Mouse (Mus musculus): ENCODE data around the gene Ankrd17. TPM values are rescaled to one million over a fixed set of nuclear protein-coding genes. Genes with fewer than 3 reads are reported as not detected.

Ankrd17 gene
- polyA plus RNA-seq (2012; rRNA removed), result 46.8 and 47.1 TPM in 2 replicates

DNA sequence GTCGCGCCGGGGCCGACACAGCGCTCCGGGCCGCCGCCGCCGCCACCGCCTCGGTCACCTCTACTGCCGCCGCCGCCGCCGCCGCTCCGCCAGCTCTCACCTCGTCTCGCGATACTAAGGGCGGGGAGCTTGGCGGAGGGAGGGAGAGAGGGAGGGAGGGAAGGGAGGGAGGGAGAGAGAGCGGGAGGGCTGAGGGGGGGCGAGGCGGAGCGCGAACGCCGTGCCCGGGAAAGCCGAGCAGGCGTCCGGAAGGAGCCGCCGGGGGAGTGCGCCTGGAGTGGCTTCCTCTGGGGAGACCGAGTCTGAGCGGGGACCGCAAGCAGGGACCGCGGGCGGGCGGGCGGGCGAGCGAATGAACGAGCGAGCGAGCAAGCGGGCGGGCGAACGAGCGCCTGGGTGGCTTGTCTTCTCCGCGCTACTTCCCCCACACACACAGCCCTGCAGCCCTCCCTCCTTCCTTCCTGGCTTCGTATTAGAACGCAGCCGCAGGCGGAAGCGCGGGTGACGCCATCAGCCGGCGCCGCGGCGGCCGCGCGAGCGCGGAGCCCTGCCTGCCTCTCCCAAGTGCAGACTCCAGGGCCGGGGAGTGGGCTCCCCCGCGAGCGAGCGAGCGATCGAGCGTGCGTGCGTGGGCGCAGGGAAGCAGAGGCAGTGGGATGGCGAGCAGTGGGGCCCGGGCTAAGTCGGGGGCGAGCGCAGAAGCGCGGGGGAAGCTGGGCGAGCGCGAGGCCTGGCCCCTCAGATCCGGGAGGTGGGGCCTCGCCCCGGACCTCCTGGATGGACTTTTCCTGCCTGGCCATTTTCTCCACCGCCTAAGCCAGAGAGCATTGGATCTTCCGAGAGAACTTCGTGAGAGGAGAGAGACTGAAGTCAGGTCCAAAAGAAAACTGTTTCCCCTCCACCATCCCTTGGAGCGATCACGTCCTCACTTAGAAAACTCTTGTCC lies at the start of gene Ankrd17:
Gene Ankrd17 (minus strand): TSS at position 457 of the 946 bp plus-strand sequence.
- peak within 1 kb of the TSS; percentile 87 for H3K4me3 ChIP-seq (ENCODE audit: control insufficient read depth, insufficient read depth, low read length)
- H3K27me3 ChIP-seq (ENCODE audit: control insufficient read depth, insufficient read depth, low read length), result no peaks in the 10 kb centered on the region
- 0 out of 2 replicates have a peak, but pooled peaks have one; percentile 16 for TF ChIP-seq CTCF (IDR thresholded peaks at IDR 0.05; ENCODE audit: borderline replicate concordance, control insufficient read depth, extremely low read depth, insufficient read depth, low read length, poor library complexity)
- TF ChIP-seq POLR2A (IDR thresholded peaks at IDR 0.05; ENCODE audit: control insufficient read depth, extremely low read depth, insufficient read depth, low read length, poor library complexity), result peak; percentile 79
- WGBS, result under 1% methylated on average over 86 of the region's 104 CpGs
- H3K27ac ChIP-seq (ENCODE audit: control insufficient read depth, insufficient read depth, low read length), result peak within 1 kb of the TSS; percentile 78
- no peaks in the 10 kb centered on the region for H3K4me1 ChIP-seq (replicated peaks; ENCODE audit: control insufficient read depth, insufficient read depth, low read length)
- no peaks in the 10 kb centered on the region for H3K36me3 ChIP-seq (ENCODE audit: control insufficient read depth, insufficient read depth, low read length)
- DNase-seq, result peak; percentile 90

DNA sequence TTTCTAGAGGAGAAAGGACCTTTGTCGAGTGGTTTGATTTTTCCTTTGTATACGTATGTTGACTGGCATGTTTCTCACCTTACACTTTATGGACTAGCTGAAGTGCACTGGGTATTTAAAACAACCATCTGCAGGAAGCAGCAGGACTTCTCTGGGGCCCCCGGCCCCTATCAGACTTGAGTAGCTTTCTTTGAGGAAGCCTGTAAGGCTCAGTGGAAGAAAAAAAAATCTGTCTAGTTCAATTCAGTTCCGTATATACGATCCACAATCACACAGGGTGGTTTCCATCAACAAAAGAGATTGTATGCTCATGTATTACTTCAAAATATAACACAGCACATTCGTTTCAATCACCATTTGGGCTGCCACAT lies 48.5 kb upstream of the Ankrd17 start:
- Histone ChIP-seq H3K27me3 (ENCODE audit: control insufficient read depth, insufficient read depth, low read length) (no peaks in the 10 kb centered on the region), H3K4me3 (ENCODE audit: control insufficient read depth, insufficient read depth, low read length) (no peak overlapping the region), H3K27ac (ENCODE audit: control insufficient read depth, insufficient read depth, low read length) (no peak overlapping the region), H3K4me1 (replicated peaks; ENCODE audit: control insufficient read depth, insufficient read depth, low read length) (no peaks in the 10 kb centered on the region), H3K36me3 (ENCODE audit: control insufficient read depth, insufficient read depth, low read length) (no peaks in the 10 kb centered on the region)
- no peak for TF ChIP-seq POLR2A (IDR thresholded peaks at IDR 0.05; ENCODE audit: control insufficient read depth, extremely low read depth, insufficient read depth, low read length, poor library complexity)
- TF ChIP-seq CTCF (IDR thresholded peaks at IDR 0.05; ENCODE audit: borderline replicate concordance, control insufficient read depth, extremely low read depth, insufficient read depth, low read length, poor library complexity), result no peak
- WGBS, result 15% methylated on average over 6 of the region's 6 CpGs
- DNase-seq, result no peak

DNA sequence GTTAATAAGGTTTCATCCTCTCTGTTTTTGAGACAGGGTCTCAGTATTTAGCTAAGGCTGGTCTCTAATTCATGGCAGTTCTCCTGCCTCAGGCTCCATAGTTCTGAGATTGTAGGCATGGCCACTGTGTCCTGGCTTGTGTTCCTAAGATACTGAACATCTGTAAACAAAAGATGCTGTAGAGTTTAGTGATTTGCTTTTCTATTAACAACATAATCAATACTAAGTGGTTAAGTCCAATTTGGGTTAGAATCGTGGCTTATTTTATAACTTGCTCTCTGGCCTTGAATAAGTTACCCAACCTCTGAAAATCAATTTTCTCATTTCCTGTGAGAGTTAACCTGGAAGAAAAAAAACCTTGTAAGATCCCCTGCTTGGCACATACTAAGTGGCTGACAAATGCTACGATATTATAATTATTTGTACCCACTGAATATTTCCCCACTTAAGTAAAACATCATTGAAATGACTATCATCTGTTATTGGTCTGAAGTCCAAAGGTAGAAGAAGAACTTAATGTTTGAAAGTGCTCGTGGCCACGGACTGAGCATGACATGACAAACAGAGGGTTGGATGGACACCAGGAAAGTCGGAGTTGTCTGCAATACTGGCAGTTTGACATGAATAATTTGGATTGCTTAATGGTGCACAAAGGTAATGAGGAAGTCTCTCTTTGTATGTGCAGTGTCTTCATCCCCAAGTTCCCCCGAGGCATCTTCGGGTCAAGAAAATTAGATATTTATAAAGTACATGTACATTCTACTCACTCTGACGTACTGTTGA lies 48.0 kb upstream of the Ankrd17 start:
- no peaks in the 10 kb centered on the region for H3K27me3 ChIP-seq (ENCODE audit: control insufficient read depth, insufficient read depth, low read length)
- no peak for DNase-seq
- H3K27ac ChIP-seq (ENCODE audit: control insufficient read depth, insufficient read depth, low read length), result no peak overlapping the region
- H3K4me1 ChIP-seq (replicated peaks; ENCODE audit: control insufficient read depth, insufficient read depth, low read length), result no peaks in the 10 kb centered on the region
- no peaks in the 10 kb centered on the region for H3K36me3 ChIP-seq (ENCODE audit: control insufficient read depth, insufficient read depth, low read length)
- WGBS, result 56% methylated on average over 8 of the region's 8 CpGs
- TF ChIP-seq POLR2A (IDR thresholded peaks at IDR 0.05; ENCODE audit: control insufficient read depth, extremely low read depth, insufficient read depth, low read length, poor library complexity) (no peak), CTCF (IDR thresholded peaks at IDR 0.05; ENCODE audit: borderline replicate concordance, control insufficient read depth, extremely low read depth, insufficient read depth, low read length, poor library complexity) (no peak)
- H3K4me3 ChIP-seq (ENCODE audit: control insufficient read depth, insufficient read depth, low read length), result no peak overlapping the region

DNA sequence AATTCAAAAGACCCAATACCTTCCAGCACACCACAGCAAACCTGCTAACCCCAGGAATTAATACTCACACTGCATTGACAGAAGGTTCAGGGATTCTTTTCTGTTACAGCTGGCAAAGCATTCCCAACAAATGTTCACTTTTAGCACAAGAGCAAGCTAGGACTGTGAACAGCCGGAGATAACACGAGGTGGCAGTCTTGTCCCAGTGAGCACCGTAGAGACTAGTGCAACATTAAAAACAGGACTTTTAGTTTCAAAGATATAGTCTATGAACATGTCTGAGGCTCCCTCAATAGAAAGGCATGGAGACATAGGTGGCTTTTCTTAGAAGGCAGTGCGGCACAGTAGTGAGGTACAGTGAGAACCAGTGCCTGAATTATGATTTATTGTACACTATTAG lies 38.8 kb upstream of the Ankrd17 start:
- 87% methylated on average over 4 of the region's 4 CpGs for WGBS
- Histone ChIP-seq H3K27me3 (ENCODE audit: control insufficient read depth, insufficient read depth, low read length) (no peaks in the 10 kb centered on the region), H3K27ac (ENCODE audit: control insufficient read depth, insufficient read depth, low read length) (no peak overlapping the region), H3K4me1 (replicated peaks; ENCODE audit: control insufficient read depth, insufficient read depth, low read length) (peaks cover 6% of the 10 kb centered on the region; the same call in 1 of the 2 replicates), H3K36me3 (ENCODE audit: control insufficient read depth, insufficient read depth, low read length) (no peaks in the 10 kb centered on the region), H3K4me3 (ENCODE audit: control insufficient read depth, insufficient read depth, low read length) (no peak overlapping the region)
- no peak for DNase-seq
- TF ChIP-seq CTCF (IDR thresholded peaks at IDR 0.05; ENCODE audit: borderline replicate concordance, control insufficient read depth, extremely low read depth, insufficient read depth, low read length, poor library complexity) (no peak), POLR2A (IDR thresholded peaks at IDR 0.05; ENCODE audit: control insufficient read depth, extremely low read depth, insufficient read depth, low read length, poor library complexity) (no peak)

DNA sequence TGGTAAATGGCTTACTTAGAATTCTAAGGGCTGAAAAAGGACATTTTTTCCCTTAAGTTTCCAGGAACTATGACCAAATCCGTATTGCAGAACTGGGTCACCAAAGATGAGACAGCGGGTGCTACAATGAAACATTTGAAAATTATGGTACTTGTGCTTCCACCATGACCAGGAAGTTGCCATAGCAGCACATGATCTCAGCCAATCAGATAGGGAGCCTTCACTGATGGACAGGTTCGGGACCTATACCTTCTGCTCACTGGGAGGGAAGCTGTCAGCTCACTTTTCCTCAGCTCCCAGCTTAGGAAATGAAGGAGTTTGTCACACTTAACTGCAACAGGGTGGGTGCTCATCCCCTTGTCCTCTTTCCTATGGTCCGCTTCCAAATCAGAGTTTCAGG lies 30.4 kb upstream of the Ankrd17 start:
- TF ChIP-seq CTCF (IDR thresholded peaks at IDR 0.05; ENCODE audit: borderline replicate concordance, control insufficient read depth, extremely low read depth, insufficient read depth, low read length, poor library complexity), result no peak
- no peak for TF ChIP-seq POLR2A (IDR thresholded peaks at IDR 0.05; ENCODE audit: control insufficient read depth, extremely low read depth, insufficient read depth, low read length, poor library complexity)
- no peaks in the 10 kb centered on the region for H3K27me3 ChIP-seq (ENCODE audit: control insufficient read depth, insufficient read depth, low read length)
- no peak overlapping the region for H3K4me3 ChIP-seq (ENCODE audit: control insufficient read depth, insufficient read depth, low read length)
- H3K36me3 ChIP-seq (ENCODE audit: control insufficient read depth, insufficient read depth, low read length), result no peaks in the 10 kb centered on the region
- H3K4me1 ChIP-seq (replicated peaks; ENCODE audit: control insufficient read depth, insufficient read depth, low read length), result no peaks in the 10 kb centered on the region
- DNase-seq, result no peak
- no peak overlapping the region for H3K27ac ChIP-seq (ENCODE audit: control insufficient read depth, insufficient read depth, low read length)
- 94% methylated on average over 4 of the region's 4 CpGs for WGBS

DNA sequence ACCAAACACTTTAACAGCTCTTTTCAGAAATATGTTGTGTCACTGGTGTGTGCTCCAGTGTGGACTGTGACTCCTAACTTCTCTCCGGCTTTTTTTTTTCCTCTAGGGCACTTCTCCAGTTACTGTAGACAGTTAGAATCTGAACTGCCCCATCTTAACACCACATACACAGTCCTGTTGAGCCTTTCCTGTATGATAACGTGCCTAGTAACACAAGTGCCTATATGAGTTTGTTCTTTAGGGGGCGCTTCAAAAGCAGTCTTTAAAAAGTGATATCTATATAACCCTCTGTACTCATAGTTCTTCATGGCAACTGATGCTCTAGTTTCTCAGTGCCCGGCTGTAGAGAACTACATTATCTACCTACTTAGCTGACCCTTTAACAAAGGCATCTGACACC lies 27.9 kb upstream of the Ankrd17 start:
- TF ChIP-seq CTCF (IDR thresholded peaks at IDR 0.05; ENCODE audit: borderline replicate concordance, control insufficient read depth, extremely low read depth, insufficient read depth, low read length, poor library complexity) (no peak), POLR2A (IDR thresholded peaks at IDR 0.05; ENCODE audit: control insufficient read depth, extremely low read depth, insufficient read depth, low read length, poor library complexity) (no peak)
- DNase-seq, result no peak
- Histone ChIP-seq H3K27ac (ENCODE audit: control insufficient read depth, insufficient read depth, low read length) (no peak overlapping the region), H3K27me3 (ENCODE audit: control insufficient read depth, insufficient read depth, low read length) (no peaks in the 10 kb centered on the region), H3K36me3 (ENCODE audit: control insufficient read depth, insufficient read depth, low read length) (no peaks in the 10 kb centered on the region), H3K4me1 (replicated peaks; ENCODE audit: control insufficient read depth, insufficient read depth, low read length) (no peaks in the 10 kb centered on the region), H3K4me3 (ENCODE audit: control insufficient read depth, insufficient read depth, low read length) (no peak overlapping the region)
- 72% methylated on average over 4 of the region's 4 CpGs for WGBS

Data from thymus, adult 2 months (tissue).